Mouse (Mus musculus): ENCODE results near the gene Clpsl2.

DNA sequence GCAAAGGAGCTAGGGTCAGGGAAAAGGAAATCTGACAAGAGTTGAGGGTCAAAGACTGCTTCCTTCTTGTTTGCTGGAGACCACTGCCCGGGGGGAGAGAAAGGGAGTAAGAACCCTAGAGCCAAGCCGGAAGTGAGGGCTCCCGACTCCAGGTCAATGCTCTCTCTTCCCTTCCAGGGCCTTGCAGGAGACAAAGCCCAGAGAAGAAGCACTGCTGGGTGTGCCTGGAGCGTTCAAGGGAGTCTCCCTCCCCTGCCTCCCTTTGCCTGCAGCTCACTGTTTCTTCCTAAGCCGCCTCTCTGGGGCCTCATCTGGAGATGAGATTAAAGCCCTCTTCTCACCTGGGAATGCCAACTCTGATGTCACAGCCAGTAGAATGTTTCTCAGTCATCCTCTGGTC lies 42.3 kb upstream of the Clpsl2 start:
- TF ChIP-seq CTCF (IDR thresholded peaks at IDR 0.05; ENCODE audit: borderline replicate concordance, extremely low read depth, insufficient read depth, insufficient read length) = no peak
- TF ChIP-seq POLR2A (IDR thresholded peaks at IDR 0.05; ENCODE audit: borderline replicate concordance, extremely low read depth, insufficient read depth, insufficient read length, poor library complexity, severe bottlenecking) = no peak
